Mouse (Mus musculus) midbrain, embryonic 13.5 days (tissue): ENCODE results near the gene Ankrd44. TPM values are rescaled to one million over a fixed set of nuclear protein-coding genes. Genes with fewer than 3 reads are reported as not detected.

ENCODE experiments used
- ATAC-seq: fragments of 200-750 bp; cut with Nextera tagmentation; 2 replicates; pipeline ENCODE4 v1.8.0; 2017; ENCODE audit warnings: mild to moderate bottlenecking, moderate TSS enrichment, moderate library complexity
- H3K27ac ChIP-seq: fragments of 300-500 bp; sonication (generic); 2 replicates; pipeline ENCODE4 v1.5.1; 2015; ENCODE audit warnings: inconsistent platforms, mild to moderate bottlenecking, moderate library complexity
- H3K27me3 ChIP-seq: fragments of 300-500 bp; sonication (generic); 2 replicates; pipeline ENCODE4 v1.6.1; 2015; ENCODE audit warnings: mild to moderate bottlenecking, inconsistent platforms
- H3K36me3 ChIP-seq: fragments of 300-500 bp; sonication (generic); 2 replicates; pipeline ENCODE4 v1.6.1; 2015; ENCODE audit warnings: mild to moderate bottlenecking, inconsistent platforms
- H3K4me1 ChIP-seq: fragments of 300-500 bp; sonication (generic); replicated peaks from 2 replicates; pipeline ENCODE4 v1.6.1; 2015; ENCODE audit warnings: inconsistent platforms
- H3K4me2 ChIP-seq: fragments of 300-500 bp; sonication (generic); replicated peaks from 2 replicates; pipeline ENCODE4 v1.6.1; 2015; ENCODE audit warnings: moderate library complexity, mild to moderate bottlenecking, inconsistent platforms
- H3K4me3 ChIP-seq: fragments of 300-500 bp; sonication (generic); replicated peaks from 2 replicates; pipeline ENCODE4 v1.5.1; 2015; ENCODE audit warnings: mild to moderate bottlenecking, inconsistent platforms
- H3K9ac ChIP-seq: fragments of 300-500 bp; sonication (generic); replicated peaks from 2 replicates; pipeline ENCODE4 v1.6.1; 2015; ENCODE audit warnings: mild to moderate bottlenecking, inconsistent platforms
- H3K9me3 ChIP-seq: fragments of 300-500 bp; sonication (generic); 2 replicates; pipeline ENCODE4 v1.6.1; 2016; ENCODE audit warnings: mild to moderate bottlenecking, inconsistent platforms
- WGBS: fragments of 180-500 bp; shearing (Covaris S2); methylation state at CpG from one replicate; pipeline ENCODE4 v1.1.7; 2015; 5-methylcytosine and 5-hydroxymethylcytosine counted together
- polyA plus RNA-seq: library from polyadenylated mRNA; unstranded; fragments of >200 nt; fragmentation: Nextera tagmentation; extraction: Ambion mirVana; gene quantifications from 2 replicates; pipeline ENCODE4 v1.2.1, GENCODE M21; 2015

The Ankrd44 gene
- polyA plus RNA-seq, 1 experiment from 2014 or later: 22.2 TPM

GRCm38 (mm10) chr1:54762216-54762807 is 163.9 kb downstream of the Ankrd44 start:
- 72% methylated on average over 10 of the region's 10 CpGs for WGBS
- Histone ChIP-seq H3K9ac (no peak overlapping the region), H3K9me3 (no peaks in the 10 kb centered on the region), H3K36me3 (peaks cover 5% of the 10 kb centered on the region), H3K27me3 (no peaks in the 10 kb centered on the region), H3K27ac (peak overlapping the region; percentile 28; the same call in 1 of the 2 replicates), H3K4me2 (no peak overlapping the region), H3K4me1 (no peaks in the 10 kb centered on the region), H3K4me3 (no peak overlapping the region)
- 0 out of 2 replicates have a peak, but pooled peaks have one; percentile 30 for ATAC-seq

GRCm38 (mm10) chr1:54759841-54760240 is 166.3 kb downstream of the Ankrd44 start:
- ATAC-seq: no peak
- Histone ChIP-seq H3K4me1 (no peaks in the 10 kb centered on the region), H3K27me3 (no peaks in the 10 kb centered on the region), H3K9ac (no peak overlapping the region), H3K4me3 (no peak overlapping the region), H3K36me3 (no peaks in the 10 kb centered on the region), H3K4me2 (no peak overlapping the region), H3K9me3 (no peaks in the 10 kb centered on the region), H3K27ac (no peak overlapping the region)

GRCm38 (mm10) chr1:54757291-54757690 is 168.9 kb downstream of the Ankrd44 start:
- Histone ChIP-seq H3K36me3 (0 out of 2 replicates have a peak, but pooled peaks cover 5% of the 10 kb centered on the region), H3K4me1 (no peaks in the 10 kb centered on the region), H3K27ac (no peak overlapping the region), H3K9me3 (no peaks in the 10 kb centered on the region), H3K9ac (no peak overlapping the region), H3K4me2 (no peak overlapping the region), H3K27me3 (no peaks in the 10 kb centered on the region), H3K4me3 (no peak overlapping the region)
- 86% methylated on average over 3 of the region's 3 CpGs for WGBS
- ATAC-seq: no peak

- H3K4me3 ChIP-seq: no peak overlapping the region
- H3K9ac ChIP-seq: no peak overlapping the region
- H3K27ac ChIP-seq: no peak overlapping the region
- H3K9me3 ChIP-seq: no peaks in the 10 kb centered on the region
- H3K4me2 ChIP-seq: no peak overlapping the region
- WGBS: 86% methylated on average over 8 of the region's 8 CpGs
- no peaks in the 10 kb centered on the region for H3K27me3 ChIP-seq
- H3K4me1 ChIP-seq: no peaks in the 10 kb centered on the region
- no peak for ATAC-seq
- H3K36me3 ChIP-seq: 0 out of 2 replicates have a peak, but pooled peaks cover 5% of the 10 kb centered on the region
These were observed 170.4 kb downstream of the Ankrd44 start for GRCm38 (mm10) chr1:54755690-54756365.

- Histone ChIP-seq H3K4me2 (no peak overlapping the region), H3K9ac (no peak overlapping the region), H3K9me3 (no peaks in the 10 kb centered on the region), H3K36me3 (0 out of 2 replicates have a peak, but pooled peaks cover 5% of the 10 kb centered on the region), H3K4me3 (no peak overlapping the region), H3K4me1 (no peaks in the 10 kb centered on the region), H3K27ac (peak overlapping the region; percentile 10), H3K27me3 (no peaks in the 10 kb centered on the region)
- WGBS: 88% methylated on average over 1 of the region's 1 CpGs
- ATAC-seq: no peak
These were observed 176.2 kb downstream of the Ankrd44 start for GRCm38 (mm10) chr1:54749961-54750360.

GRCm38 (mm10) chr1:54749516-54749915 is 176.7 kb downstream of the Ankrd44 start:
- H3K27ac ChIP-seq: peak overlapping the region; percentile 10; the same call in 1 of the 2 replicates
- H3K4me1 ChIP-seq: no peaks in the 10 kb centered on the region
- H3K4me2 ChIP-seq: no peak overlapping the region
- no peaks in the 10 kb centered on the region for H3K9me3 ChIP-seq
- no peak overlapping the region for H3K9ac ChIP-seq
- H3K27me3 ChIP-seq: no peaks in the 10 kb centered on the region
- 0 out of 2 replicates have a peak, but pooled peaks cover 5% of the 10 kb centered on the region for H3K36me3 ChIP-seq
- 73% methylated on average over 3 of the region's 3 CpGs for WGBS
- no peak for ATAC-seq
- H3K4me3 ChIP-seq: no peak overlapping the region

GRCm38 (mm10) chr1:54747785-54748420 is 178.3 kb downstream of the Ankrd44 start:
- no peaks in the 10 kb centered on the region for H3K9me3 ChIP-seq
- no peak for ATAC-seq
- peak overlapping the region; percentile 45; the same call in 1 of the 2 replicates for H3K27ac ChIP-seq
- H3K27me3 ChIP-seq: no peaks in the 10 kb centered on the region
- H3K4me2 ChIP-seq: no peak overlapping the region
- no peaks in the 10 kb centered on the region for H3K36me3 ChIP-seq
- no peak overlapping the region for H3K4me3 ChIP-seq
- H3K4me1 ChIP-seq: no peaks in the 10 kb centered on the region
- WGBS: 74% methylated on average over 8 of the region's 8 CpGs
- H3K9ac ChIP-seq: no peak overlapping the region

GRCm38 (mm10) chr1:54745666-54746065 is 180.5 kb downstream of the Ankrd44 start:
- no peak overlapping the region for H3K4me3 ChIP-seq
- H3K27me3 ChIP-seq: no peaks in the 10 kb centered on the region
- ATAC-seq: no peak

GRCm38 (mm10) chr1:54744171-54744570 is 182.0 kb downstream of the Ankrd44 start:
- no peaks in the 10 kb centered on the region for H3K9me3 ChIP-seq
- 92% methylated on average over 5 of the region's 5 CpGs for WGBS
- ATAC-seq: no peak

More at GRCm38 (mm10) chr1:54745666-54746065, 180.5 kb downstream of the Ankrd44 start:
- H3K4me1 ChIP-seq: no peaks in the 10 kb centered on the region
- no peak overlapping the region for H3K27ac ChIP-seq
- H3K9ac ChIP-seq: no peak overlapping the region
- no peaks in the 10 kb centered on the region for H3K9me3 ChIP-seq
- H3K4me2 ChIP-seq: no peak overlapping the region
- no peaks in the 10 kb centered on the region for H3K36me3 ChIP-seq

GRCm38 (mm10) chr1:54743072-54743471 is 183.1 kb downstream of the Ankrd44 start:
- ATAC-seq: no peak
- Histone ChIP-seq H3K4me2 (no peak overlapping the region), H3K9me3 (no peaks in the 10 kb centered on the region), H3K27me3 (no peaks in the 10 kb centered on the region), H3K4me1 (no peaks in the 10 kb centered on the region), H3K27ac (no peak overlapping the region), H3K4me3 (no peak overlapping the region), H3K36me3 (no peaks in the 10 kb centered on the region), H3K9ac (no peak overlapping the region)
- WGBS: 84% methylated on average over 8 of the region's 8 CpGs

More at GRCm38 (mm10) chr1:54744171-54744570, 182.0 kb downstream of the Ankrd44 start:
- Histone ChIP-seq H3K36me3 (no peaks in the 10 kb centered on the region), H3K9ac (no peak overlapping the region), H3K27ac (no peak overlapping the region), H3K27me3 (no peaks in the 10 kb centered on the region), H3K4me3 (no peak overlapping the region), H3K4me1 (no peaks in the 10 kb centered on the region), H3K4me2 (no peak overlapping the region)

GRCm38 (mm10) chr1:54740936-54741335 is 185.3 kb downstream of the Ankrd44 start:
- no peaks in the 10 kb centered on the region for H3K9me3 ChIP-seq
- H3K4me3 ChIP-seq: no peak overlapping the region
- H3K4me1 ChIP-seq: peaks cover 2% of the 10 kb centered on the region; the same call in 1 of the 2 replicates
- H3K9ac ChIP-seq: no peak overlapping the region
- H3K36me3 ChIP-seq: no peaks in the 10 kb centered on the region
- no peaks in the 10 kb centered on the region for H3K27me3 ChIP-seq
- 90% methylated on average over 5 of the region's 5 CpGs for WGBS
- no peak for ATAC-seq
- no peak overlapping the region for H3K4me2 ChIP-seq
- no peak overlapping the region for H3K27ac ChIP-seq

- Histone ChIP-seq H3K4me2 (no peak overlapping the region), H3K4me1 (peaks cover 20% of the 10 kb centered on the region), H3K27me3 (no peaks in the 10 kb centered on the region), H3K4me3 (no peak overlapping the region), H3K9me3 (no peaks in the 10 kb centered on the region), H3K27ac (no peak overlapping the region), H3K36me3 (no peaks in the 10 kb centered on the region), H3K9ac (no peak overlapping the region)
- 83% methylated on average over 3 of the region's 3 CpGs for WGBS
- no peak for ATAC-seq
These were observed 188.7 kb downstream of the Ankrd44 start for GRCm38 (mm10) chr1:54737472-54737871.
